Mouse (Mus musculus): ENCODE data around the gene Pou3f3. TPM values are rescaled to one million over a fixed set of nuclear protein-coding genes. Genes with fewer than 3 reads are reported as not detected.

The Pou3f3 gene
- polyA plus RNA-seq, 1 experiment, result not detected

GRCm38 (mm10) chr1:42704981-42705810, 9.6 kb downstream of the Pou3f3 start:
- Histone ChIP-seq H3K4me1 (ENCODE audit: control insufficient read depth) (no peaks in the 10 kb centered on the region), H3K27me3 (ENCODE audit: control insufficient read depth) (peaks cover 99% of the 10 kb centered on the region), H3K9me3 (ENCODE audit: control insufficient read depth, low read length) (no peaks in the 10 kb centered on the region), H3K4me3 (replicated peaks) (no peak overlapping the region), H3K36me3 (ENCODE audit: control insufficient read depth) (no peaks in the 10 kb centered on the region)
- no peak for TF ChIP-seq GATA1 (IDR thresholded peaks at IDR 0.05; ENCODE audit: low read length)
- no peak for TF ChIP-seq TAL1 (IDR thresholded peaks at IDR 0.05; ENCODE audit: low read length)

GRCm38 (mm10) chr1:42705811-42706160, 10.2 kb downstream of the Pou3f3 start:
- TF ChIP-seq TAL1 (IDR thresholded peaks at IDR 0.05; ENCODE audit: low read length) (no peak), GATA1 (IDR thresholded peaks at IDR 0.05; ENCODE audit: low read length) (no peak)
- Histone ChIP-seq H3K4me3 (replicated peaks) (no peak overlapping the region), H3K27me3 (ENCODE audit: control insufficient read depth) (peaks cover 99% of the 10 kb centered on the region), H3K4me1 (ENCODE audit: control insufficient read depth) (no peaks in the 10 kb centered on the region), H3K9me3 (ENCODE audit: control insufficient read depth, low read length) (no peaks in the 10 kb centered on the region), H3K36me3 (ENCODE audit: control insufficient read depth) (no peaks in the 10 kb centered on the region)

GRCm38 (mm10) chr1:42707196-42707595, 11.6 kb downstream of the Pou3f3 start:
- H3K27me3 ChIP-seq (ENCODE audit: control insufficient read depth), result peaks cover 99% of the 10 kb centered on the region
- no peaks in the 10 kb centered on the region for H3K9me3 ChIP-seq (ENCODE audit: control insufficient read depth, low read length)
- H3K36me3 ChIP-seq (ENCODE audit: control insufficient read depth), result no peaks in the 10 kb centered on the region
- H3K4me3 ChIP-seq (replicated peaks), result no peak overlapping the region
- TF ChIP-seq GATA1 (IDR thresholded peaks at IDR 0.05; ENCODE audit: low read length) (no peak), TAL1 (IDR thresholded peaks at IDR 0.05; ENCODE audit: low read length) (no peak)
- no peaks in the 10 kb centered on the region for H3K4me1 ChIP-seq (ENCODE audit: control insufficient read depth)

DNA sequence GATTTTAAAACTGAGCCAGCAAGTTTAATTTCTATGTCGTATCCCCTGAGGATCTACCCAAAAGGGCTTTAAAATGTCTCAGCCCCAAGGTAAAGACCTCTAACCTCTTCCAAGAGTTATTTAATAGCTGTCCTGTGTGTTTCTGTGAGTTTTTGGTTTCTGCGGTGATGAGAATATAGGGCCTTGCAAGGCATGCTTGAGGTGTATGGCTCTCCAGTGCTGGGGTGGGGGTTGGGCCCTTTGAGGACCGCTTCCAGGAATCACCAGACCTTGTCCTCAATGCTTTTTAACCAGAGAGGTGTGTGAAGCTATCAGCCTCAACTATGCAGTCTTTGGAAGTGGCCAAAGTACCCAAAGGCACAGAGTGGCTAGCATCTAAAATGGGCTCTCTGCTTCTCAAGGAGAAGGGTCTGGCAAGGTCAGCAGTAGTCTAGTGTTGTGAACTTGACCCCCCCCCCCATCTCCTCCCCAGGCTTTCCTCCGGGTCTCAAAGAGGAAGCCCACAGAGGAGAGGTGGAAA, 12.1 kb downstream of the Pou3f3 start:
- Histone ChIP-seq H3K4me1 (ENCODE audit: control insufficient read depth) (no peaks in the 10 kb centered on the region), H3K36me3 (ENCODE audit: control insufficient read depth) (no peaks in the 10 kb centered on the region), H3K4me3 (replicated peaks) (no peak overlapping the region), H3K9me3 (ENCODE audit: control insufficient read depth, low read length) (no peaks in the 10 kb centered on the region), H3K27me3 (ENCODE audit: control insufficient read depth) (peaks cover 99% of the 10 kb centered on the region)
- no peak for TF ChIP-seq TAL1 (IDR thresholded peaks at IDR 0.05; ENCODE audit: low read length)

DNA sequence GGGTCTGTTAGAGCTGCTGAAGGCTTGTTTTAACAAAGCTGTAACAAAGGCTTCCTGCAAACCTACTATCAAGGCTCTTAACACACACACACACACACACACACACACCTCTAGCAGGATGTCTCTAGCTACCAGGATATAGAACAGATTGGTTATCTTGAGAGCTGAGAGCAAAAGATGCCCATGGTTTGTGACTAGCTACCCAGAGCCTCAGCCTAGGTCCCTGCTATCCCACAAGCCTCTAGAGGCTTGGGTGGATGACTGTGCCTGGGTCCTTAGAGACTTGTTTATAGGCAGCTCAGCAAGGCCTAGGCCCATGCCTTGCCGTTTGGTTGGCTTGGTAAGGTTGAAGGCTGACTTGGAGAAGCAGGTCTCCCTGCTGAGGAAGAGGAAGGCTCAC, 13.5 kb downstream of the Pou3f3 start:
- Histone ChIP-seq H3K4me3 (replicated peaks) (no peak overlapping the region), H3K27me3 (ENCODE audit: control insufficient read depth) (peaks cover 100% of the 10 kb centered on the region), H3K9me3 (ENCODE audit: control insufficient read depth, low read length) (no peaks in the 10 kb centered on the region; the same call in 1 of the 2 replicates), H3K4me1 (ENCODE audit: control insufficient read depth) (no peaks in the 10 kb centered on the region), H3K36me3 (ENCODE audit: control insufficient read depth) (no peaks in the 10 kb centered on the region)
- TF ChIP-seq TAL1 (IDR thresholded peaks at IDR 0.05; ENCODE audit: low read length) (no peak), GATA1 (IDR thresholded peaks at IDR 0.05; ENCODE audit: low read length) (no peak)

DNA sequence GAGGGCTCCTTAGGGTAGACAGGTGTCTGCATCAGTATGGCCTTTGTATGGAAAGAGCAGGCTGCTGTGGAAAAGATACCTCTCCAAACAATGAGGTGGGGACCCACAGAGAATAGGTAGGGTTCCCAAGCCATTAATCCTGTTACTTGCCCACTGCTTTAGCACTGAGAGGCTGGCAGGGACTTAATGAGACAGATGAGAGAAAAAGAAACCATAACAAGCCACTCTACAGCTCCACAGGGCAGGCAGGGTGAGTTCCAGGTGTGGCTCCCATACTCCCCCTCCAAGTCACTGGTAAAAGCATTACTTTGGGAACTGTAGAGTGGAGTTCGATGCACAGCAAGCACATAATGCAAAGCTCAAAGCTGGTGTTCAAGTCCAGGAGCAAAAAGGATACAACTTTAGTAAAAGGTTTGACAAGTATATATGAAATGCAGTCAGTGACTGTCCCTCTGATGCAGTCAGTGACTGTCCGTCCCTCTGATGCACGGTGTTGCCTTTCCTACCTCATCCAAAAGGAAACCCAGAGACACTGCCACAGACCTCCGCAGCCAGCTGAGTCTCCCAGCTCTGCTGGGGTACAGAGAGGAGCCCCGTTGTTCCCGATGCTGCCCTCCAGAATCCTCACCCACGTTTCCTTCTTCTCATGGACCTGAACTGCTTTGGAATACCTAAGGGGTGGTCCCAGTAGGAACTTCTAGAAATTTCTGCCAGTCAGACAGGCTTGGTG, 14.0 kb downstream of the Pou3f3 start:
- Histone ChIP-seq H3K36me3 (ENCODE audit: control insufficient read depth) (no peaks in the 10 kb centered on the region), H3K27me3 (ENCODE audit: control insufficient read depth) (peaks cover 100% of the 10 kb centered on the region), H3K4me3 (replicated peaks) (no peak overlapping the region), H3K9me3 (ENCODE audit: control insufficient read depth, low read length) (no peaks in the 10 kb centered on the region; the same call in 1 of the 2 replicates), H3K4me1 (ENCODE audit: control insufficient read depth) (no peaks in the 10 kb centered on the region; the same call in 1 of the 2 replicates)
- TF ChIP-seq GATA1 (IDR thresholded peaks at IDR 0.05; ENCODE audit: low read length), result no peak
- no peak for TF ChIP-seq TAL1 (IDR thresholded peaks at IDR 0.05; ENCODE audit: low read length)

- no peaks in the 10 kb centered on the region; the same call in 1 of the 2 replicates for H3K9me3 ChIP-seq (ENCODE audit: control insufficient read depth, low read length)
- H3K4me1 ChIP-seq (ENCODE audit: control insufficient read depth), result no peaks in the 10 kb centered on the region; the same call in 1 of the 2 replicates
- H3K36me3 ChIP-seq (ENCODE audit: control insufficient read depth), result no peaks in the 10 kb centered on the region
- H3K4me3 ChIP-seq (replicated peaks), result no peak overlapping the region
- TF ChIP-seq GATA1 (IDR thresholded peaks at IDR 0.05; ENCODE audit: low read length), result no peak
- TF ChIP-seq TAL1 (IDR thresholded peaks at IDR 0.05; ENCODE audit: low read length), result no peak
- peaks cover 100% of the 10 kb centered on the region for H3K27me3 ChIP-seq (ENCODE audit: control insufficient read depth)
Observed at GRCm38 (mm10) chr1:42710234-42710633, 14.7 kb downstream of the Pou3f3 start.

- H3K4me3 ChIP-seq (replicated peaks), result no peak overlapping the region
- TF ChIP-seq GATA1 (IDR thresholded peaks at IDR 0.05; ENCODE audit: low read length) (no peak), TAL1 (IDR thresholded peaks at IDR 0.05; ENCODE audit: low read length) (no peak)
- no peaks in the 10 kb centered on the region; the same call in 1 of the 2 replicates for H3K4me1 ChIP-seq (ENCODE audit: control insufficient read depth)
- no peaks in the 10 kb centered on the region for H3K36me3 ChIP-seq (ENCODE audit: control insufficient read depth)
- peaks cover 100% of the 10 kb centered on the region for H3K27me3 ChIP-seq (ENCODE audit: control insufficient read depth)
- H3K9me3 ChIP-seq (ENCODE audit: control insufficient read depth, low read length), result no peaks in the 10 kb centered on the region; the same call in 1 of the 2 replicates
Observed at GRCm38 (mm10) chr1:42710995-42711394, 15.4 kb downstream of the Pou3f3 start.
